ENCODE assay signal across 8 mouse cellular contexts in genomic region chr4:44557815-44558563, GRCm38 (mm10).
DNase-seq lines count a peak whose midpoint lies in the region; ATAC-seq and TF ChIP-seq lines count a peak whose summit lies in the region.

No protein-coding gene starts in this region.

- peak; percentile 73 for ATAC-seq in embryonic facial prominence, embryonic 12.5 days (ENCODE audit: insufficient number of reproducible peaks, insufficient read depth, low FRiP score, low TSS enrichment)

- H3K4me3 ChIP-seq in gastrocnemius, adult 2 months, result peak overlapping the region; percentile 61
- H3K4me3 ChIP-seq in embryonic facial prominence, embryonic 12.5 days, result peak overlapping the region; percentile 42

- H3K4me2 ChIP-seq in embryonic facial prominence, embryonic 12.5 days (replicated peaks), result peak overlapping the region; percentile 90

- intact Hi-C loops in gastrocnemius, adult 2 months (cut with DNase I), result no loop called here

- H3K4me1 ChIP-seq in embryonic facial prominence, embryonic 12.5 days, result peaks cover 10% of the 10 kb centered on the region

- peak overlapping the region; percentile 69 for H3K9ac ChIP-seq in embryonic facial prominence, embryonic 12.5 days

- peak; percentile 25 for DNase-seq in gastrocnemius, adult 2 months
- DNase-seq in gastrocnemius, postnatal 25 days, result no peak
- peak; percentile 76 for DNase-seq in adrenal gland, postnatal 14 days
- peak; percentile 72 for DNase-seq in heart, postnatal 4 days
- DNase-seq in layer of hippocampus, postnatal 10 days (ENCODE audit: low spot score in 2 of 2), result peak; percentile 75 to 76
- peak; percentile 2 for DNase-seq in lung, postnatal 25 days (ENCODE audit: low spot score)
- peak; percentile 82 for DNase-seq in right cerebral cortex, postnatal 4 days

- peaks cover 4% of the 10 kb centered on the region; the same call in 1 of the 2 replicates for H3K27me3 ChIP-seq in embryonic facial prominence, embryonic 12.5 days

- TF ChIP-seq CTCF in gastrocnemius, adult 2 months (IDR thresholded peaks at IDR 0.05), result peak; percentile 54

- no peaks in the 10 kb centered on the region for H3K36me3 ChIP-seq in embryonic facial prominence, embryonic 12.5 days

- no peaks in the 10 kb centered on the region for H3K9me3 ChIP-seq in embryonic facial prominence, embryonic 12.5 days

- under 1% methylated on average over 36 of the region's 36 CpGs for WGBS in embryonic facial prominence, embryonic 12.5 days

- no peak overlapping the region for H3K27ac ChIP-seq in gastrocnemius, adult 2 months
- no peak overlapping the region for H3K27ac ChIP-seq in embryonic facial prominence, embryonic 12.5 days
